Mouse (Mus musculus): ENCODE results near the gene Hist2h2ab.

DNA sequence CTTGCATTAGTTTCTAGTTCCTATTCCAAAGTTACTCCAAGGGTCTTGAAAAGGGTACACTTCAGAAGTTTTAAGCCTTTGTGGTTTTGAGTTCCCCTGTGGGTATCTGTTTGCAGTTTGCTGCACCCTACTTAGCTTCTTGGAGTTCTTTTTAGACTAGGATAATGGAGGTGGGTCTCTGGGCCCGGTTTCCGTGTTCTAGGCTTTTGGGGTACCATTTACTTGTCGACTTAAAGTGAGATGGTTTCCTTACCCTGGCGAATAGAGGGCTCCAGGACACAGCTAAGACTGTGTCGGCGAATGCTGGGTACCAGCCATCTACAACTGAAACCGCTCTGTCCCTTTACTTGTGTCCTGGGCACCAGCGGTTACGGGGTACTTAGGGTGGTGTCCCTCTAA, 2.0 kb downstream of the Hist2h2ab start:
- TF ChIP-seq CTCF (IDR thresholded peaks at IDR 0.05; ENCODE audit: extremely low read depth, insufficient read depth, low read length): no peak
- no peak for TF ChIP-seq POLR2A (IDR thresholded peaks at IDR 0.05; ENCODE audit: extremely low read depth, insufficient read depth, low read length)
